Mouse (Mus musculus) embryonic facial prominence, embryonic 11.5 days (tissue): ENCODE results near the gene Adcy9. TPM values are rescaled to one million over a fixed set of nuclear protein-coding genes. Genes with fewer than 3 reads are reported as not detected.

Experiments
- ATAC-seq: fragments of 200-750 bp; cut with Nextera tagmentation; replicated peaks from 2 replicates; pipeline ENCODE4 v1.8.0; 2017; ENCODE audit warnings: low read depth; ENCODE audit not compliant: insufficient number of reproducible peaks, low FRiP score, low TSS enrichment
- DNase-seq: peaks from one replicate; pipeline ENCODE4 v3.0.0-alpha.2; 2015; ENCODE audit warnings: low spot score
- H3K27ac ChIP-seq: fragments of 300-500 bp; sonication (generic); replicated peaks from 2 replicates; pipeline ENCODE4 v1.5.1; 2014; ENCODE audit warnings: mild to moderate bottlenecking, low read depth, low read length, control low read depth
- H3K27me3 ChIP-seq: fragments of 300-500 bp; sonication (generic); 2 replicates; pipeline ENCODE4 v1.6.1; 2014; ENCODE audit warnings: mild to moderate bottlenecking, low read length, moderate library complexity, mixed read lengths; ENCODE audit not compliant: control insufficient read depth, insufficient read depth
- H3K36me3 ChIP-seq: fragments of 300-500 bp; sonication (generic); replicated peaks from 2 replicates; pipeline ENCODE4 v1.6.1; 2014; ENCODE audit warnings: low read depth, mild to moderate bottlenecking, low read length, moderate library complexity, mixed read lengths; ENCODE audit not compliant: control insufficient read depth, insufficient read depth
- H3K4me1 ChIP-seq: fragments of 300-500 bp; sonication (generic); 2 replicates; pipeline ENCODE4 v1.6.1; 2014; ENCODE audit warnings: low read length, mixed read lengths; ENCODE audit not compliant: control insufficient read depth, insufficient read depth
- H3K4me2 ChIP-seq: fragments of 300-500 bp; sonication (generic); 2 replicates; pipeline ENCODE4 v1.6.1; 2014; ENCODE audit warnings: low read depth, mild to moderate bottlenecking, control low read depth, low read length, moderate library complexity
- H3K4me3 ChIP-seq: fragments of 300-500 bp; sonication (generic); 2 replicates; pipeline ENCODE4 v1.5.1; 2014; ENCODE audit warnings: low read depth, low read length, control low read depth
- H3K9ac ChIP-seq: fragments of 300-500 bp; sonication (generic); replicated peaks from 2 replicates; pipeline ENCODE4 v1.6.1; 2014; ENCODE audit warnings: mild to moderate bottlenecking, control low read depth, low read length
- H3K9me3 ChIP-seq: fragments of 300-500 bp; sonication (generic); replicated peaks from 2 replicates; pipeline ENCODE4 v1.6.1; 2016; ENCODE audit warnings: mild to moderate bottlenecking, low read length, inconsistent platforms, mixed read lengths; ENCODE audit not compliant: control insufficient read depth
- WGBS: fragments of 180-500 bp; shearing (Covaris S2); extraction: QIAGEN DNeasy Blood & Tissue Kit; methylation state at CpG from one replicate; pipeline ENCODE4 v1.1.7; 2014; 5-methylcytosine and 5-hydroxymethylcytosine counted together
- polyA plus RNA-seq: library from polyadenylated mRNA; unstranded; fragments of >200 nt; fragmentation: Nextera tagmentation; extraction: Ambion mirVana; gene quantifications from 2 replicates; pipeline ENCODE4 v1.2.1, GENCODE M21; 2014

Gene Adcy9
- polyA plus RNA-seq, 1 experiment from 2014 or later, result 0.67 TPM

DNA sequence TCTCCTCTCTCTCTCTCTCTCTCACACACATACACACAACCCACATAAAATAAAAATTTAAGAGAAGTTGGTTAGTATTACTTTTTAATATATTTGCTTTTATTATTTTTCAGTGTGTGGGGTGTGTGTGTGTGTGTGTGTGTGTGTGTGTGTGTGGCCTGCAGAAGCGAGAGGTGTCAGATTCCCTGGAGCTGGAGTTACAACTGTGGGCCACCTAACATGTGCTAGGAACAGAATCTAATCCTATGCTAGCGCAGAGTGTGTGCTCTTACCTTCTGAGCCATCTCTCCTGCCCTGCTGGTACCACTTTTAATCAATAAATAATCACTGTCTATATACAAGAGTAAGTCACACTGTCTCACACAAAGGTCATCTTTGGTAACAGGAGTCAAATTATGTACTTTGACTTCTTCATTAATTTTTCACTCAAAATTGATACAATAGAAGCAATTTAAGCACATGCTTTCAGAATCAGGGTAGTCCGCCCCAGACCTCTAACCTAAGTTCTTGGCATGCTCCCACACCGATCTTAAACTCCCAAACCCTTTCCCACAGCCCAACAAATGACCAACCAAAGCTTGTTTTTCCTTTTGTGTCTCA lies 25.2 kb downstream of the Adcy9 start:
- no peaks in the 10 kb centered on the region for H3K36me3 ChIP-seq
- ATAC-seq, result no peak
- no peaks in the 10 kb centered on the region for H3K9me3 ChIP-seq
- H3K27me3 ChIP-seq, result no peaks in the 10 kb centered on the region
- H3K27ac ChIP-seq, result no peak overlapping the region
- no peak overlapping the region for H3K4me3 ChIP-seq
- 81% methylated on average over 4 of the region's 4 CpGs for WGBS
- DNase-seq, result no peak
- no peak overlapping the region for H3K9ac ChIP-seq
- no peaks in the 10 kb centered on the region for H3K4me1 ChIP-seq
- H3K4me2 ChIP-seq, result no peak overlapping the region

DNA sequence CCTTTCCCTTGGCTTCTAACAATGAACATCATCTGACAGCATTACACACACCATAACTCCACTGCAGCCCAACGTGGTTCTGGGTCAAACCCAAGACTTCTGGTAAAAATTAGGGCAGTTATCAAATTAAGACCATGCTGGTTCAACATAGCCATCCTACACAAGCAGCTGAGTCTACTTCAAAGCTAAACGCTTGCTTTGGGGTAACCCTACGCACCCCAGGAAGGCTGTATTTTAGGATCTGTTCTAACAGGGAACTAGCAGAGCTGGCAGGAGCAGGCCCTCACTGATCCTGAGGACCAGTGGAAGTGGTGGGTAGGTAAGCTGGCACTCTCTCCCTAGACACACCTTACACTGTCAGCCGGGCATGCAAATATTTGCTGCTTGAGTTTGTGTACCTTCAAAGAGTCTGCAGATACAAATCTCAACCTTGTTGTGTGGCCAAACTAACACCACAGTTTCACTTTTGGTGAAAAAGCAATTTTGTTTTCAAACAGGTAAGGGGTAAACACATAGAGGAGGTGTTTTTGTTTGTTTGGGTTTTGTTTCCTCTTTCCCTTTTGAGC lies 36.7 kb downstream of the Adcy9 start:
- H3K9me3 ChIP-seq, result no peaks in the 10 kb centered on the region
- H3K4me1 ChIP-seq, result no peaks in the 10 kb centered on the region
- no peaks in the 10 kb centered on the region for H3K27me3 ChIP-seq
- no peak overlapping the region for H3K4me3 ChIP-seq
- no peak overlapping the region for H3K4me2 ChIP-seq
- 59% methylated on average over 4 of the region's 4 CpGs for WGBS
- H3K36me3 ChIP-seq, result no peaks in the 10 kb centered on the region
- ATAC-seq (no peak), DNase-seq (no peak)
- no peak overlapping the region for H3K27ac ChIP-seq
- no peak overlapping the region for H3K9ac ChIP-seq

- ATAC-seq (no peak), DNase-seq (no peak)
- H3K4me1 ChIP-seq, result no peaks in the 10 kb centered on the region
- no peak overlapping the region for H3K27ac ChIP-seq
- no peak overlapping the region for H3K4me2 ChIP-seq
- no peak overlapping the region for H3K9ac ChIP-seq
- no peak overlapping the region for H3K4me3 ChIP-seq
- WGBS, result 92% methylated on average over 3 of the region's 3 CpGs
- no peaks in the 10 kb centered on the region for H3K36me3 ChIP-seq
- H3K27me3 ChIP-seq, result no peaks in the 10 kb centered on the region
- no peaks in the 10 kb centered on the region for H3K9me3 ChIP-seq
Measured at GRCm38 (mm10) chr16:4382406-4382805, 37.9 kb downstream of the Adcy9 start.

GRCm38 (mm10) chr16:4381487-4381886 lies 38.8 kb downstream of the Adcy9 start:
- no peak for ATAC-seq
- WGBS, result 73% methylated on average over 4 of the region's 4 CpGs
- Histone ChIP-seq H3K27me3 (no peaks in the 10 kb centered on the region), H3K4me1 (no peaks in the 10 kb centered on the region), H3K9ac (no peak overlapping the region), H3K9me3 (no peaks in the 10 kb centered on the region), H3K4me2 (no peak overlapping the region), H3K4me3 (no peak overlapping the region), H3K27ac (no peak overlapping the region), H3K36me3 (no peaks in the 10 kb centered on the region)
- no peak for DNase-seq

GRCm38 (mm10) chr16:4378788-4379187 lies 41.5 kb downstream of the Adcy9 start:
- Histone ChIP-seq H3K4me2 (no peak overlapping the region), H3K36me3 (no peaks in the 10 kb centered on the region), H3K9me3 (no peaks in the 10 kb centered on the region), H3K9ac (no peak overlapping the region), H3K27me3 (no peaks in the 10 kb centered on the region), H3K4me1 (no peaks in the 10 kb centered on the region), H3K27ac (no peak overlapping the region), H3K4me3 (no peak overlapping the region)
- ATAC-seq, result no peak
- no peak for DNase-seq
- WGBS, result 96% methylated on average over 1 of the region's 1 CpGs

GRCm38 (mm10) chr16:4377556-4377955 lies 42.7 kb downstream of the Adcy9 start:
- no peak overlapping the region for H3K4me2 ChIP-seq

GRCm38 (mm10) chr16:4374780-4375380 lies 45.4 kb downstream of the Adcy9 start:
- H3K9ac ChIP-seq, result no peak overlapping the region
- H3K27ac ChIP-seq, result no peak overlapping the region
- no peaks in the 10 kb centered on the region for H3K27me3 ChIP-seq
- H3K4me3 ChIP-seq, result no peak overlapping the region
- ATAC-seq (no peak), DNase-seq (no peak)
- WGBS, result 69% methylated on average over 7 of the region's 7 CpGs
- H3K36me3 ChIP-seq, result no peaks in the 10 kb centered on the region
- H3K4me1 ChIP-seq, result no peaks in the 10 kb centered on the region
- no peaks in the 10 kb centered on the region for H3K9me3 ChIP-seq
- no peak overlapping the region for H3K4me2 ChIP-seq

More at GRCm38 (mm10) chr16:4377556-4377955, 42.7 kb downstream of the Adcy9 start:
- Histone ChIP-seq H3K9me3 (no peaks in the 10 kb centered on the region), H3K36me3 (no peaks in the 10 kb centered on the region), H3K4me3 (no peak overlapping the region), H3K4me1 (no peaks in the 10 kb centered on the region), H3K27ac (no peak overlapping the region), H3K9ac (no peak overlapping the region), H3K27me3 (no peaks in the 10 kb centered on the region)
- WGBS, result 75% methylated on average over 5 of the region's 5 CpGs
- DNase-seq, result no peak
- no peak for ATAC-seq

DNA sequence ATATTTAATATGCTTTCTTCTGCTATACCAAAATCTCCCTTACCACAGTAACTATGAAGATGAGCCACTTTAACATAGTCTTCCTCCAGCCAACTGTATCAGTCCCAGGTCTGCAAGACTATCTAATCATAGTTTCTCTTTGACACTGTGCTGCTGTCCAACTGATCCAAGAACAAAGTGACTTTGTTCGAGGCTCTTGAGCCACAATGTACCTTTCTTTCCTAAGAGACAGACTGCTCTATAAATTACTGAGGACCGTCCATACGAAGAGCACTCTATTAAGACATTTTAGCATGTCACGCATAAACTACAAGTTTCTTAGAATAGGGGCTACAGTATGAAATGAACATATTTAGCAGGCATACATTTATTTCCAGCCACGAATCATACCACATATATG lies 46.0 kb downstream of the Adcy9 start:
- no peaks in the 10 kb centered on the region for H3K27me3 ChIP-seq
- no peaks in the 10 kb centered on the region for H3K36me3 ChIP-seq
- WGBS, result 74% methylated on average over 5 of the region's 5 CpGs
- no peaks in the 10 kb centered on the region for H3K9me3 ChIP-seq
- no peak for DNase-seq
- no peak overlapping the region for H3K9ac ChIP-seq
- H3K4me2 ChIP-seq, result no peak overlapping the region
- no peak overlapping the region for H3K27ac ChIP-seq
- no peak overlapping the region for H3K4me3 ChIP-seq
- no peaks in the 10 kb centered on the region for H3K4me1 ChIP-seq
- ATAC-seq, result no peak
